Mouse (Mus musculus) T-helper 1 cell (primary cell): ENCODE measurements at regions not wholly inside any gene's neighbourhood (a gene's known extent, or its start where the extent isn't known, plus 50 kb on each side); places are given as distances from the start of the nearest gene placed in this dataset.

Experiments used
- in situ Hi-C: fragments of 300-600 bp; cut with MboI, MseI; formaldehyde crosslinking; loops from one replicate; pipeline ENCODE4 v1.15.1; 2025; ENCODE audit warnings: high pct_unique_total_duplicates

DNA sequence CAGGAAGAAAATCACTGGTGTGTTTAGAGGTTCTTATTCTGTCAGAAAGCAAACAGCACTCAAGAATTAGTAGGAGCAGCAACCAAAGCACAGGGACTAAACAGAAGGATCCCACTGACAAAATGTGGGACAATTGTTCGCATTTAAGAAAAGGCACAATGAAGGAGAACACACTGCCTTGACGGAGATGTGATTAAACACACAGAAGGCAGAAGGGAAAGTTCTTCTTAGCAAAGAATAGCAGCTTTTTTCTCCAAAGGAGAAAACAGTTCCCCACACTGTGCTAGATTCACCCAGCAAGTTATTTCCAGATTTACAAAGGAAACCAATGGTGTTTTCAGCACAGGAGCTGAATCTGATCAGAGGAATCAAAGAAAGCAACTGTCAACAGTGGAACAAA lies 316.5 kb downstream of the Nsun3 start:
- in situ Hi-C loops = no loop called here

DNA sequence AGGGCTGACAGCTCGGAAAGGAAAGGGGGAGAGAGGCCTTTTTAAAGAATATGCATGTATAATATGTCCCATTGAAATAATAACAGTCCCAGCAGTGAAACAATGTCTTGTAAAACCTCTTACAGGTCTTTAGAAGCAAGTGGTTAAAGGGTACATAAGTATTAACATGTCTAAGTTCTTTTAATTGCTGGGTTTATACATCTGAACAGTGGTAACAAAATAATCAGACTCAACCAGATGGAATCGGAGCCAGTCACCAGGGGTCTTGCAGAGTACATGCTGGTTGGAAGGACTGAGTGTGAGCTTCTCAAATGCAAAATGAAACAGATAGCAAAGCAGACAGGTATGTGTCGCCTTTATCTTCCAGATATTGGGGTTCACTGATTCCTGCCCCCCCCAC lies 317.3 kb downstream of the Nsun3 start:
- in situ Hi-C loops = no loop called here

DNA sequence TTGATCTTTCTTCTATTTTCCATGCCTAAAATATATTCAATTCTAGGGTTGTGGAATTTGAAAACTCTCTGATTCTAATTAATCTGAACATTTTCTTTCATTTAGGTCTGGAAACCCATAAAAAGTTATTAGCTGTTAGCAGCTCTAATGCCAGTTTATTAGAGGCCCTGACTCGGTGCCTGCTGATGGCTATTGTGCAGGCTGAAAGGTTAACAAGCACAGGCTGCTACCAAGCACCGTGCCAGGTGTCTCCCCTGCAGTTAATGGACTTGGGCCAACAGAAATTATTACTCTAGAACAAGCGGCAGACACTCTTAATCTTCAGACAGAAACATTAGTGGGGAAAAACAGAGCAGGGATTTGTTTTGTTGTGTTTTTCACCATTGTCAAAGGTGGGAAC lies 317.8 kb downstream of the Nsun3 start:
- in situ Hi-C loops = no loop called here

DNA sequence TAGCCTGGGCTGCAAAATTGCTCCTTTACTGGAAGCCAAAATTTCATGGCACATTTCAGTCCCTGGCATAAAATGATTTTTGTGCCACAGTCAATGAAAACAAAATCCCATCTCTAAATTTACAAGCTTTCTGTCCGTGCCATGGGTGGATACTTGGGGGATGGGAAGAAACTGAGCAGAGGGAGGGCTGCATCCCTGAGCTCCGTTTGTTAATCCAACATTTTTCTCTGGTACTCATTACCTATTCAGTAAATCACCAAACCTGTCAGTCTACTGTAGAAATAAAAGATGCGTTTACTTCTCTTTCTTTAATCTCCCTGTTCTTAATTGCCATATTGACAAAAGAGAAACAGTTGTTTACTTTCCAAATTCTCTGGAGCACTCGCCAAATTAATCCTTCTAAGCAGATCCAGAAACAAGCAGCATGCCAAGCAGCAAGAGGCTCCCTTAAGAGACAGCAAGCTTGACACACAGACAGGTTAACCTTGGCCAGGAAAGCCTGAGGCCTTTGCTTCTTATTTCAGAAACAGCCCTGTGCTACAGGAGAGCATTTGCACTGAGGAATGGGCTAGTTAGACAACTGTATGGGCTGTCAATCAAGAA lies 326.6 kb downstream of the Nsun3 start:
- in situ Hi-C loops = no loop called here

DNA sequence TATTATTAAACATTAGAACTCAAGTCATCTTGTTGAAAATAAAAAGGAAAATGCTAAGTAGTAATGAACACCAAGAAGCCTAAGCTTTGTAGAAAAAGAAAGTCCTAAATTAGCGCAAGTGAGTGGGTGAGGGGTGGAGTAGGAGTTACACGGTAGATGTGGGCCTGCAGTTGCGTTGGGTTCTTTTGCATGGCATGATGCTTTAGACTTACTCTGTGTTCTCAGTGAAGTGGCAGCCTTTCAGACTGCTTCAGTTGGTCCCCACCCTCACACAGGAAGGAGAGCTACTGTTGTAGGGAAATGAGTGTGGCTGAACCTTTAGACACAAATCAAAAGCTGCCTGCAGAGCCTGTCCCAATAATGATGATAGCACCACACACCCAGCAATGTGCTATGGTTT lies 336.9 kb downstream of the Nsun3 start:
- in situ Hi-C loops = no loop called here

DNA sequence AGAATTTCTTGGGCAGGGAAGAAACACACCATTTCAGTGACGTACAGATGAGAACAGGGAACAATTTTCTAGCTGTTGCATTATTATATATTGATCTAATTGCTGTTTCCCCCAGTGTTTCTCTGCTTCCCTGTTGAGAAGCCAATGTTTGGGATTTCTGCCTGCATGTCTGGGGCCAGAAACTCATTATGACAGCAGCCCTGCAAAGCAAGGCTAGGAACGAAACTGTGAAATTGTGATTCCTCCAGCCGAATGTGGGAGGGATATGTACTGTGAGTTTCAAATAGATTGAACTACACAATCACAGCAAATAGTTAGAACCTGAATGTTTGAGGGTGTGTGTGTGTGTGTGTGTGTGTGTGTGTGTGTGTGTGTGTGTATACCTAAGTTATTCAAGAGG lies 339.2 kb downstream of the Nsun3 start:
- in situ Hi-C loops = no loop called here

DNA sequence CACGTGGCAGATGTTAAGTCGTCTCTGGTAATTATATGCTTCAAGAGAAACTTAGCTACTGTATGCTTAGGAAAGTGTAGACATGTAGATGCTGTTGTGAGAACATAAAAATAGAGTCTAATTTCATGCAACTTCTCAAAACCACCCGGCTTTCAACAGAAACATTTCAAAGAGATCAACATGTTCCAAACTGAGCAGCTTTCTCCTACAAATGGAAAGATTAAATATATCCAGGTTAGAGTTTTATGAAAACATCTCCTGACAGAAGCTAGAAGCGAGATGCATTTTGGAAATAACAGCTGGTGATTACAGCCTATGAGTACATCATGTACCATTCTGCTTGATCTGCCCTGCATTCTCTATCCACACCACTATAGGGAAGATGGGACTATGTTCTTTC lies 345.4 kb downstream of the Nsun3 start:
- in situ Hi-C loops = no loop called here

DNA sequence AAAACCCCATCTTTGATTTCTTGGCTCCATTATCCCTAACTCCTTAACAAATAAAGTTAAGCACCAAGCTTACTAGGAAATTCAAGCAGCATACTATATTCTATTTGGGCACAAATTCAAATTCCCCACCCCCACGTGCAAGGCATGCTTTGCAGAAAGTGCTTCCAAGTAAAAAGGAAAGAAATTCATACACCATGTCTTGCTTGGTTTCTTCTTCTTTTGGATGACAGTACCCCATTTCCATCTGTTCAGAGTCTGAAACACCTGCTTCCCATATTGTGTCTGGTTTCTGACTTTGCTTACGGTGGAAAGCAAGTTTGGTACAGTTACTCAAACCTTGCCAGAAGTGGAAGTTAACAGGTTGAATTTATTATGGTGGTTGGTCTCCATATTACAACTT lies 353.5 kb downstream of the Nsun3 start:
- in situ Hi-C loops = no loop called here

DNA sequence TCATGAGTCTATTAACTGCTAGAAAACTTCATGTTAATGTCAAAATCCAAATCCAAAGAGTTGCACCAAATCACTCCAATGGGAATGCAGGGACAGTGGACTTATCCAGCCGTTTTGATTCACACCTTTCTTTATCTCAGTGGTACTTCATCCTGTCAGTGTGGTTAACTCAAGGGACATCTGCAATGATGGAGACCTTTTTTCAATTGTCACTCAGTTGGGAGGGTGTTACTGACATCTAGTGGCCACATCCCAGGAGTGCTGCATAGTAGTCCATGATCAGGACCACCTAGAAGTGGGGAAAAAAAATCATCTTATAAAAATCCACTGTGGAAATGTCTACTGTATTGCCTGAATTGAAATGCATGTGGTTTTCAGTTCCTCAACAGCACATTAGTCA lies 372.1 kb downstream of the Nsun3 start:
- in situ Hi-C loops = no loop called here

DNA sequence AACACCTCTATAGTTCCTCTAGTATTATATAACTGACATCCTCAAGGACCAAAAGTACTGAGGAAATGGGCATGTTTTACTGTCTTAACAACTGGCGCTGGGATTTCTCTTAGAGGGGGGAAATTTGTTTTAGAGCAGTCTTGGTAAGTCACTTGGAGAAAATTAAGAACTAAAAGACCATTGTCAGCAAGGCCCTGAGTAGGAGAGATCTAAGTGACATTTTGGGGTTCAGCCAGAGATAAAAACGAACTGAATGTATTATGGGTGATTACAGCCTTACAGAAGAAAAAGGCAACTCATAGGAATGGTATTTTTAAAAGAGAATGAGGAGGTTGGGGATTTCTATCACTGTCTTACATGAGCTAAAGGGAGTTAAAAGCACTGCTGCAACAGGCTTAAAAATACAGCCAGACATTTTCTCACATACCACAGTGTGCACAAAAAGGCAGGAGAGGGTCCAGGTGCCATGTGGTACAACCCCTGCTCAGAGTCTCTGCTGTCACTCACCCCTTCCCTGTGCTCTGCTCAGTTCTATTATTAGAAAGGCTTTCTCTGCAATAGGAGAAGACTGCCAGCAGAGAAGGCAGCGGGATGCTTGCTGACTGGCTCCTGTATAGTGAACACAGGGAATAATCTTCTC lies 379.0 kb downstream of the Nsun3 start:
- in situ Hi-C loops = no loop called here

DNA sequence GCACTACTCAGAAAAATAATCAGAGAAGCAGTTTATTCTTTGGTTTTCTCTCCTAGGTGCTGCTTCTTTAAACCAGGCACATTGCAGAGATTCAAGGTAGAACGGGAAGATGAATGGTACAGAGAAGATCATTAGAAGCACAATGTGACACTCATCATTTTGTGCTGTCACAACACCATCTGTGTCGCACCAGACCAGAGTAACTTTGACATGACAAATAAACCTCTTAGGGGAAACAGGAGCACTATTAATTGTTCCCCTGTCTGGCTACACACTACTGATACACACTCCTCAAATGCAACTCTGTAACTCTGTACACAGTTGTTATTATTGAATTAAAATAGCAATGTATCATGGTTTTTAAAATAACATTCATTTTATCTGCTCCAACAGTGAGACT lies 380.2 kb downstream of the Nsun3 start:
- in situ Hi-C loops = no loop called here

DNA sequence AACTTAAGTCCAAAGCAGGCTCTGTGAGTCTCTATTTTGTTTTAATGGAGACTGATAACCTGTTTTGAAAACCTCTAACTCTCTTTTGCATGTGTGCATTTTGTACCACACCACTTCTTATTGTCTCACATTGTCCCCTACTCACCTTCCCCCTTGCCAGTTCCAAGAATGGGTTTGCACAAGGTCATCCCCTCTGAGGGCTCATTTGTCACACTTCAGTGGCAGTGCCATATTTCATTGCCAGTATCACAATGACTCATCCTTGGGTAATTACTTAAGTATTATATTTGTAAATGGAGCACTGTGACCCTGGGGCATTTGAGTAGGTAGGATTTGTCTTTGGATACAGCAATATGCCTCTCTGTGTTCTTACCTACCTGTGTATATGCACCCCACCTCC lies 429.3 kb downstream of the Nsun3 start:
- in situ Hi-C loops = no loop called here

DNA sequence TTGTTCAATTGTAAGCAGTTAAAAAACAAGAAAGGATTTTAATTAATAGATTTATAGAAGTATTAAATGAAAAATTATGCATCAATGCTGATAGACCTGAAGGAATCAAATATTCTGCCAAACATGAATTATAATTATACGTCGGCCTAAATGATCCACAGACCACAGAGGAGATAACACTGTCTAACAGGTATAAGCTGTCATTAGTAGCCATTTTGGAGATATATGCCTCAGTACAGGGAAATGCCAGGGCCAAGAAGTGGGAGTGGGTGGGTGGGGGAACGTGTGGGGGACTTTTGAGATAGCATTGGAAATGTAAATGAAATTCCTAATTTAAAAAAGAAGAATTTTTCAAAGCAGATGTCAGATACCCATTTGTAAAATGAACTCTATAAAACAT lies 430.3 kb downstream of the Nsun3 start:
- in situ Hi-C loops = no loop called here

DNA sequence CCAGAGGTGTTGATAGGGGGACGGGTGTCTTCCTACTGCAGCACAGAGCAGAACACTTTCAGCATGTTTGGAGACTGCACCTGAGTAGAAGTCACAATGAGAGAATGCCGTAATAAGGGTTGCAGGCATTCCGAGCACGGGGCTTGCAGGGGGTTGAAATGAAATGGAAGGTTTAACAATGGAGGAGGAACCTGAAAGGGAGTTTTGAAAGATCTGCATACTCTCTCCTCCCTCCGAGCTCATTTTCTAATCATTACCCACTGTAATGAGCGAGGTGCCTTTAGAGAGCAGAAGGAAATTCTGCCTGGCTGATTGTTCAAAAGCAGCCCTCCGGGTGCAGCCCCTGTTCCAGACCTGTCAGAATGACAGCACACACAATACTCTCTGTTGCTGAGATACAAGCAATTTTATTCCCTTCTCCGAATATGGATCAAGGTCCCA lies 430.8 kb downstream of the Nsun3 start:
- in situ Hi-C loops = no loop called here

DNA sequence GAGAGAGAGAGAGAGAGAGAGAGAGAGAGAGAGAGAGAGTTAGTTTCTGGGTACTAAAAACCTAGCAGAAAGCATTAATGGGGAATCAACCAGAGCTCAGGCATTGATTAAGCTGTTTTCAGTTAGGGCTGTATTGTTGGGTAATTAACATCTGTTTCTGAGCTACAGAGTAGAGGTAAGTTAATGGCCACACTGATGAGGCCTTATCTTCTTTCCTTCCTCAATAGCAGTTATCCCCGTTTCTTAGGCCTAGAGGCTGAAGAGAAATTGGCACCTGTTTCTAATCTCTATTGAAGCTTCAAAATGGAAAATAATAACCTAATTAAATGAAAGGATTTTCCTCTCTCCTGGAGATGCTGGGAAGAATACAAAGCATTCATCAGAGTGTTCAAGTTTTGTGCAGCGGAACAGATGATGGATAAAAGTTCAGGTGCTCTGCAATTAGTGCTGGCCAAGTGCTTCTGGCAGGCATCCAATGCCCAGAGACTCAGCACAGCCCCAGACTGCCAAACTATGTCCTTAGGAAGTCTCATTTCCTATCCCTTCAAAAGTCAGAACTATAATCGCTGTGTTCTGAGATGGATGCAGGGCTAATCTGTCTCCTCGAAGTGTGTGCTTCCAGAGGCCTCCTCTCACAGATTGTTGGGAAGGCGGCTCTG lies 459.1 kb downstream of the Nsun3 start:
- in situ Hi-C loops = no loop called here

DNA sequence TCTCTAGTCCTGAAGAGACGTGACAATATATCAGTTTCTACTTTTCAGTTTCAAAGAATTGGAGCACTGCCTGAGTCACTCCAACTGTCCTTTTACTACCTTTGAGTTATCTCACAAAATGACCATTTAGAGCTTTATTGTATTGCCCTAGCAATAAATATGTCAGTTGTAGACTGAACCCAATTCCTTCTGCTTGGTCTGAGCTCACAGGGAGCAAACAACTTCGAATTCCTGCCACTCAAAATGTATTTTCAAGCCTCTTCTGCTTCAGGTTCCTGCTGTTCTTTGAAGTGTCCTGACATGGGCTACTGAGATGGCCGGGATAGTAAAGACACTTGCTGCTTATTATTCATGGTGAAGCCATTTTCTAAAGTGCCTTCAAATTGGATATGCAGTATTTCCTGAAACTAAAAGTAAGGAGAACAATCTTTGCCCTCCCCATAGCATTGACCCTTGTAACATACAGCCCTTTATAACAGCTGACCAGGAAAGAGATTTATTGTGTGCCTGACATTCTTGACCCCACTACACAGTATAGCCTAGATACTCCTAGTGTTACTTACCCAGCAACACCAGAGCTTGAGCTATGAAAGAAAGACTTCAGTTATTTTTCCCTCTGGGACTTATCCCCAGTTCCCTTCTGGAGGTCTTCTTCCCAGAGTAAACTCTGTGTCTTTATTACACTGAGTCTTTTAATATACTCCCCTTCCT lies 460.9 kb downstream of the Nsun3 start:
- in situ Hi-C loops = no loop called here

DNA sequence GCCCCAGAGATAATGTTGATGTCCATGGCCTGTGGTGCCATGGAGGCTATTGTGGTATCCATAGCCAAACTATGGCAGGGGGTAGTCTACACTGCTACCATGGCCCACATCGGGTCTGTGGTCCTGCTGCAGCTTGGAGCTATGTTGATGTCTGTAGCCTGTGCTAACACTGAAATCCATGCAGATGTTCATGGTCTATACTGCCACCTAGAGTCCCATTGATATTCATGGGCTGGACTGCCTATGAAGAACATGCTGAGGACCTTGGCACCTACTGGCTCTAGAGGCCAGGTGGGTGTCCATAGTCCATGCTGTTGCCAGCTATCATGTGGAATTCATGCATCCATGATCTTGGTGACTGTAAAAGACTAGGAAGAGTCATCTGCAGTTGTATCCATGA lies 463.8 kb downstream of the Nsun3 start:
- in situ Hi-C loops = no loop called here

DNA sequence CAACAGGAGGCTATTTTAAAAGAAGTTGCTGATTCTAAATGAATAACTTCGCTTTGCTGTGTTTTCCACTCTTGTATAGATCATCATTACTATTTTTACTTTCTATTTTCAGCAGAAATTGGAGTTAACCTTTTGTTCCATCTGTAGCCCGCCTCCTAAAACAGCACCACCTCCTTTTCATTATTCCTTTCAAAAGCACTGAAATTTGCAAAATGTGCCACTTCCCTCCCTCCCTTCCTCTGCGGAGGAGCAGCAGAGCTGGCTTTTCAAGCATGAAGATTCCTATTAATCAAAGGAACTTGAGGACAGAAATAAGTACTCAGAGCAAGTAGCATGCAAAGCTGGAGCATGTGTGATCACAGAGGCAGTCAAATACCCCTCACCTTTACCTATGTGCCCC lies 497.7 kb downstream of the Nsun3 start:
- in situ Hi-C loops = no loop called here
